Mouse (Mus musculus): Measurements from ENCODE around the gene Ift20.
A peak's percentile ranks its signal among the peaks of the same experiment; 100 is the strongest.
"Not testable (repeated sequence)": the region's sequence is repeated elsewhere in the genome, so short reads cannot be mapped to it uniquely, and the experiment has no call there.

Ift20 gene

GRCm38 (mm10) chr11:78568827-78569226, 32.7 kb downstream of the Ift20 start:
- DNase-seq = no peak

GRCm38 (mm10) chr11:78569806-78570205, 33.6 kb downstream of the Ift20 start:
- peak; percentile 14 for DNase-seq

GRCm38 (mm10) chr11:78571441-78571840, 35.3 kb downstream of the Ift20 start:
- DNase-seq = no peak

GRCm38 (mm10) chr11:78571854-78572253, 35.7 kb downstream of the Ift20 start:
- no peak for DNase-seq

- DNase-seq = not testable (repeated sequence)
Observed at GRCm38 (mm10) chr11:78574031-78574430, 37.9 kb downstream of the Ift20 start.

GRCm38 (mm10) chr11:78574536-78574935, 38.4 kb downstream of the Ift20 start:
- DNase-seq = no peak

GRCm38 (mm10) chr11:78574975-78575374, 38.8 kb downstream of the Ift20 start:
- no peak for DNase-seq

- DNase-seq = no peak
Observed at GRCm38 (mm10) chr11:78582848-78583247, 46.7 kb downstream of the Ift20 start.

- DNase-seq = no peak
Observed at GRCm38 (mm10) chr11:78586099-78586498, 49.9 kb downstream of the Ift20 start.

- DNase-seq = not testable (repeated sequence)
Observed at GRCm38 (mm10) chr11:78587677-78588076, 51.5 kb downstream of the Ift20 start.

All from lung, postnatal 10 days (tissue).